Mouse (Mus musculus) midbrain, embryonic 14.5 days (tissue): Measurements from ENCODE around the gene Gm40193. TPM values are rescaled to one million over a fixed set of nuclear protein-coding genes. Genes with fewer than 3 reads are reported as not detected.
A peak's percentile ranks its signal among the peaks of the same experiment; 100 is the strongest.
"Not testable (repeated sequence)": the region's sequence is repeated elsewhere in the genome, so short reads cannot be mapped to it uniquely, and the experiment has no call there.

Experiments
- ATAC-seq: fragments of 200-750 bp; cut with Nextera tagmentation; 2 replicates; pipeline ENCODE4 v1.8.0; 2017; ENCODE audit warnings: moderate number of reproducible peaks, moderate library complexity; ENCODE audit not compliant: low FRiP score, low TSS enrichment
- DNase-seq: peaks from one replicate; pipeline ENCODE4 v3.0.0-alpha.2; 2015
- H3K27ac ChIP-seq: fragments of 300-500 bp; sonication (generic); replicated peaks from 2 replicates; pipeline ENCODE4 v1.5.1; 2014; ENCODE audit warnings: mild to moderate bottlenecking, low read depth, low read length, moderate library complexity
- H3K27me3 ChIP-seq: fragments of 300-500 bp; sonication (generic); 2 replicates; pipeline ENCODE4 v1.6.1; 2014; ENCODE audit warnings: low read length, control low read depth, mixed read lengths; ENCODE audit not compliant: control insufficient read depth, insufficient read depth
- H3K36me3 ChIP-seq: fragments of 300-500 bp; sonication (generic); 2 replicates; pipeline ENCODE4 v1.6.1; 2014; ENCODE audit warnings: low read length, control low read depth; ENCODE audit not compliant: control insufficient read depth, insufficient read depth
- H3K4me1 ChIP-seq: fragments of 300-500 bp; sonication (generic); 2 replicates; pipeline ENCODE4 v1.6.1; 2014; ENCODE audit warnings: mild to moderate bottlenecking, antibody characterized with exemption, low read length, control low read depth; ENCODE audit not compliant: control insufficient read depth, insufficient read depth
- H3K4me2 ChIP-seq: fragments of 300-500 bp; sonication (generic); 2 replicates; pipeline ENCODE4 v1.6.1; 2014; ENCODE audit warnings: mild to moderate bottlenecking, low read length, moderate library complexity
- H3K4me3 ChIP-seq: fragments of 300-500 bp; sonication (generic); replicated peaks from 2 replicates; pipeline ENCODE4 v1.5.1; 2014; ENCODE audit warnings: low read depth, low read length
- H3K9ac ChIP-seq: fragments of 300-500 bp; sonication (generic); replicated peaks from 2 replicates; pipeline ENCODE4 v1.6.1; 2014; ENCODE audit warnings: mild to moderate bottlenecking, low read length, moderate library complexity
- H3K9me3 ChIP-seq: fragments of 300-500 bp; sonication (generic); 2 replicates; pipeline ENCODE4 v1.6.1; 2016; ENCODE audit warnings: low read length, control low read depth, mixed read lengths; ENCODE audit not compliant: control insufficient read depth
- WGBS: fragments of 180-500 bp; shearing (Covaris S2); extraction: QIAGEN DNeasy Blood & Tissue Kit; methylation state at CpG from one replicate; pipeline ENCODE4 v1.1.7; 2014; 5-methylcytosine and 5-hydroxymethylcytosine counted together
- polyA plus RNA-seq: library from polyadenylated mRNA; unstranded; fragments of >200 nt; fragmentation: Nextera tagmentation; extraction: Ambion mirVana; gene quantifications from 2 replicates; pipeline ENCODE4 v1.2.1, GENCODE M21; 2014

Gm40193 gene
- polyA plus RNA-seq, 1 experiment from 2014 or later = not detected

DNA sequence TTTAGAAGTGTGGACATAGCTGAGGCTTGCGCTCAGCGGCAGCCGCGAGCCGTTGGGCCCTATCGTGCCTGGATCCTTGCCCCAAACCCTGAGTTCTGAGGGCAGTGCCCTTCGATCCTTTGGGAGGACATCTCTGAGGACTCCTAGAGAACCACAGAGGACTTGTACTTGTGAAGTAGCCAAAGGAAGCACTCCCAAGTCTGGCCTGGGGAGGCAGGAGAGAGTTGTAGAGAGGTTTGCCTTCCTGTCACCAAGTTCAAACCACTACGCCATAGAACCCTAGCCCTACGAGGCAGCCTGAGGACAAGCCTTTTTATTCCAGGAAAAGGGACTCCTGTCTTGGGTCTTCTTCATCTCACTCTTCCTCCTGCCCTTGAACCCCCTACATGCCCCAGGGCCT is 24.8 kb upstream of the Gm40193 start:
- H3K27me3 ChIP-seq = no peaks in the 10 kb centered on the region
- no peaks in the 10 kb centered on the region for H3K36me3 ChIP-seq
- H3K4me3 ChIP-seq = no peak overlapping the region
- no peak for DNase-seq
- peaks cover 7% of the 10 kb centered on the region; the same call in 1 of the 2 replicates for H3K4me1 ChIP-seq
- no peak for ATAC-seq
- no peak overlapping the region for H3K27ac ChIP-seq
- no peak overlapping the region for H3K4me2 ChIP-seq
- no peak overlapping the region for H3K9ac ChIP-seq
- no peaks in the 10 kb centered on the region for H3K9me3 ChIP-seq
- WGBS = 91% methylated on average over 9 of the region's 9 CpGs

GRCm38 (mm10) chr11:70553940-70554339 is 21.2 kb upstream of the Gm40193 start:
- no peak overlapping the region for H3K9ac ChIP-seq
- H3K4me2 ChIP-seq = no peak overlapping the region
- H3K27me3 ChIP-seq = no peaks in the 10 kb centered on the region
- H3K9me3 ChIP-seq = no peaks in the 10 kb centered on the region
- ATAC-seq (no peak), DNase-seq (no peak)
- H3K4me1 ChIP-seq = no peaks in the 10 kb centered on the region
- no peak overlapping the region for H3K27ac ChIP-seq
- no peak overlapping the region for H3K4me3 ChIP-seq
- 46% methylated on average over 7 of the region's 7 CpGs for WGBS
- H3K36me3 ChIP-seq = no peaks in the 10 kb centered on the region

GRCm38 (mm10) chr11:70551526-70551925 is 18.8 kb upstream of the Gm40193 start:
- no peak overlapping the region for H3K9ac ChIP-seq
- no peak for DNase-seq
- WGBS = 87% methylated on average over 8 of the region's 8 CpGs
- H3K4me2 ChIP-seq = no peak overlapping the region
- H3K36me3 ChIP-seq = no peaks in the 10 kb centered on the region
- no peak overlapping the region for H3K4me3 ChIP-seq
- no peaks in the 10 kb centered on the region for H3K27me3 ChIP-seq
- H3K4me1 ChIP-seq = no peaks in the 10 kb centered on the region
- no peak for ATAC-seq
- H3K9me3 ChIP-seq = no peaks in the 10 kb centered on the region
- no peak overlapping the region for H3K27ac ChIP-seq

DNA sequence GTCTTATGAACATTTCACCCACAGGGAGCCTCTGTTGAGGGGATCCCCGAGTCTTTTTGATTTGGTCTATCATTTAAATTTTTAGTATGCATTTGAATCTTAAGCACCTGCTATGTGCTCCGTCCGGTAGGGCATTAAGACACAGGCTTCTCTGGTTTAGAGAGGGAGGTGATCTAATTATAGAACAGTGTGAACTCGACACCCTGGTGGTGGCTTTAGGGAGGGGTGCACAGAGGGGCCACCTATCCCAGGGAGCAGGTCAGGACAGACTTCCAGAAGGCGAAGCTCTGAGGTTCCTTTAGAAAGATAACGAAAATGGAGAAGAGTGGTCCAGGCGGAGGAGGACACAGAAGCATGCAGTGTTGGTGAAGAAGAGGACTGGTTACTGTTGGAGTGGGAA is 11.8 kb upstream of the Gm40193 start:
- WGBS = 72% methylated on average over 7 of the region's 7 CpGs
- Histone ChIP-seq H3K27me3 (peaks cover 8% of the 10 kb centered on the region; the same call in 1 of the 2 replicates), H3K9ac (no peak overlapping the region), H3K4me2 (no peak overlapping the region), H3K4me1 (no peaks in the 10 kb centered on the region), H3K36me3 (no peaks in the 10 kb centered on the region), H3K27ac (no peak overlapping the region), H3K9me3 (no peaks in the 10 kb centered on the region), H3K4me3 (no peak overlapping the region)
- ATAC-seq = no peak
- DNase-seq = no peak

DNA sequence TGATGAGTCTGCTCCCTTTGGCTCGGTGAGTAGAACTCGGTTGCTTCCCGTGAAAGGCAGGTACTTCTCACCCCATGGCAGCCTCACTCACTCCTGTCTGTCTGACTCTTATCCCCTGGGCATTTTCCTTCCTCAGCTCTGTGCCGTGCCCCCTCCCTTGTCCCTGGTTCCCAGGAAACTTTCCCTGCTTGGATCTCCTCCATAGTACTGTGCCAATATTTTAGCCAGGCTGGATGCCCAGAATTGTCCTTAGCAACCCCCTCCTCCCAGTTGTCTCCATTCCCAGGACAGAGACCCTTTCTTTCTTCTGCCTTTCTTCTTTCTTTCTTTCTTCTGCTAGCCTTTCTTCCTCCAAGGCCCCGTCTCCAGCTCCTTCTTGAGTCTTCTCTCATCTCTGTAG is 8.7 kb upstream of the Gm40193 start:
- Histone ChIP-seq H3K27me3 (peaks cover 12% of the 10 kb centered on the region; the same call in 1 of the 2 replicates), H3K4me3 (no peak overlapping the region), H3K9ac (no peak overlapping the region), H3K4me1 (no peaks in the 10 kb centered on the region), H3K4me2 (peak overlapping the region; percentile 72), H3K9me3 (no peaks in the 10 kb centered on the region), H3K36me3 (no peaks in the 10 kb centered on the region), H3K27ac (no peak overlapping the region)
- 79% methylated on average over 5 of the region's 5 CpGs for WGBS
- ATAC-seq (no peak), DNase-seq (peak; percentile 15)

GRCm38 (mm10) chr11:70540928-70541327 is 8.2 kb upstream of the Gm40193 start:
- Histone ChIP-seq H3K4me2 (peak overlapping the region; percentile 72), H3K9me3 (no peaks in the 10 kb centered on the region), H3K4me3 (peak overlapping the region; percentile 54; the same call in 1 of the 2 replicates), H3K27ac (no peak overlapping the region), H3K27me3 (peaks cover 12% of the 10 kb centered on the region; the same call in 1 of the 2 replicates), H3K4me1 (no peaks in the 10 kb centered on the region), H3K36me3 (no peaks in the 10 kb centered on the region), H3K9ac (no peak overlapping the region; the same call in 1 of the 2 replicates)
- DNase-seq = no peak
- 91% methylated on average over 7 of the region's 7 CpGs for WGBS
- ATAC-seq = no peak

- H3K9ac ChIP-seq = peak within 1 kb of the TSS; percentile 46
- H3K27ac ChIP-seq = no peak within 1 kb of the TSS
- H3K9me3 ChIP-seq = no peaks in the 10 kb centered on the region
- H3K4me2 ChIP-seq = peak within 1 kb of the TSS; percentile 72
- peaks cover 12% of the 10 kb centered on the region; the same call in 1 of the 2 replicates for H3K27me3 ChIP-seq
- DNase-seq (peak; percentile 90), ATAC-seq (peak; percentile 57; the same call in 1 of the 2 replicates)
- under 1% methylated on average over 64 of the region's 65 CpGs for WGBS
- H3K4me3 ChIP-seq = peak within 1 kb of the TSS; percentile 54
- no peaks in the 10 kb centered on the region for H3K4me1 ChIP-seq
- no peaks in the 10 kb centered on the region for H3K36me3 ChIP-seq
Observed at GRCm38 (mm10) chr11:70539877-70540587, 7.3 kb upstream of the Gm40193 start, which contains the start of gene Pld2. Gene Pld2, plus strand, starts transcription at chr11:70540064.

DNA sequence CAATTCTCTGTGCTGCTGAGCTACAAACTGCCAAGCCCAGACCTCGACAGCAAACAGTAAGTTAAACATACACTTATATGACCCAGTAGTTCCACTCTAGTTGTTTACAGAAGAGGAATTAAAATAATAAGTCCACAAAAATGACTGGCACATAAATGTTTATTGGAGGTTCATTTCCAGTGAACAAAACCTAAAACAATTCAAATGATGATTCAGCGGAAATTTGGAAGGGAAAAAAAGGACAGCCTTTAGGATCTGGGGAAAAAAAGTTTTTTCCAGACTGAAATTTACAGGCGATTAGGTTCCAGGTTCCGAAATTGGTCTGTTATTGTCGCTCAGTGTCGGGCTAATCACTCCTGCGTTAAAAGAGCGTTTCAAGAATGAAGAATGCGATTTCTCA is 6.7 kb upstream of the Gm40193 start:
- peak overlapping the region; percentile 72 for H3K4me2 ChIP-seq
- peak overlapping the region; percentile 54 for H3K4me3 ChIP-seq
- no peaks in the 10 kb centered on the region for H3K36me3 ChIP-seq
- no peak for DNase-seq
- H3K27me3 ChIP-seq = peaks cover 12% of the 10 kb centered on the region; the same call in 1 of the 2 replicates
- no peaks in the 10 kb centered on the region for H3K4me1 ChIP-seq
- no peak overlapping the region for H3K27ac ChIP-seq
- no peaks in the 10 kb centered on the region for H3K9me3 ChIP-seq
- WGBS = 19% methylated on average over 9 of the region's 9 CpGs
- ATAC-seq = no peak
- peak overlapping the region; percentile 46; the same call in 1 of the 2 replicates for H3K9ac ChIP-seq

DNA sequence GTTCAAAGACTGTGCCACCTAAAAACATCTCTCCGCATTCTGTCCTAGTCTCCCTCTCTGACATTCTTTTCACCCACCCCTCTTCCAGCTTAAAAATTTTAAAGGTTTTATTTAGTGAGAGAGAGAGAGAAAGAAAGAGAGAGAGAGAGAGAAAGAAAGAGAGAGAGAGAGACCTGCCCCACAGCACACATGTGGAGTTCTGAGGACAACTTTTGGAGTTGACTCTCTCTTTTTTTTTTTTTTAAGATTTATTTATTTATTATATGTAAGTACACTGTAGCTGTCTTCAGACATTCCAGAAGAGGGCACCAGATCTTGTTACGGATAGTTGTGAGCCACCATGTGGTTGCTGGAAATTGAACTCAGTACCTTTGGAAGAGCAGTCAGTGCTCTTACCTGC is 1.7 kb downstream of the Gm40193 start:
- ATAC-seq, H3K9me3 ChIP-seq, H3K9ac ChIP-seq, H3K27ac ChIP-seq, H3K4me2 ChIP-seq, H3K4me3 ChIP-seq, H3K4me1 ChIP-seq, DNase-seq, H3K27me3 ChIP-seq: not testable (repeated sequence)
- peaks cover 28% of the 10 kb centered on the region for H3K36me3 ChIP-seq
- WGBS = 74% methylated on average over 2 of the region's 2 CpGs
